8 mouse cellular contexts compared by ENCODE assay signal in the genomic region with DNA sequence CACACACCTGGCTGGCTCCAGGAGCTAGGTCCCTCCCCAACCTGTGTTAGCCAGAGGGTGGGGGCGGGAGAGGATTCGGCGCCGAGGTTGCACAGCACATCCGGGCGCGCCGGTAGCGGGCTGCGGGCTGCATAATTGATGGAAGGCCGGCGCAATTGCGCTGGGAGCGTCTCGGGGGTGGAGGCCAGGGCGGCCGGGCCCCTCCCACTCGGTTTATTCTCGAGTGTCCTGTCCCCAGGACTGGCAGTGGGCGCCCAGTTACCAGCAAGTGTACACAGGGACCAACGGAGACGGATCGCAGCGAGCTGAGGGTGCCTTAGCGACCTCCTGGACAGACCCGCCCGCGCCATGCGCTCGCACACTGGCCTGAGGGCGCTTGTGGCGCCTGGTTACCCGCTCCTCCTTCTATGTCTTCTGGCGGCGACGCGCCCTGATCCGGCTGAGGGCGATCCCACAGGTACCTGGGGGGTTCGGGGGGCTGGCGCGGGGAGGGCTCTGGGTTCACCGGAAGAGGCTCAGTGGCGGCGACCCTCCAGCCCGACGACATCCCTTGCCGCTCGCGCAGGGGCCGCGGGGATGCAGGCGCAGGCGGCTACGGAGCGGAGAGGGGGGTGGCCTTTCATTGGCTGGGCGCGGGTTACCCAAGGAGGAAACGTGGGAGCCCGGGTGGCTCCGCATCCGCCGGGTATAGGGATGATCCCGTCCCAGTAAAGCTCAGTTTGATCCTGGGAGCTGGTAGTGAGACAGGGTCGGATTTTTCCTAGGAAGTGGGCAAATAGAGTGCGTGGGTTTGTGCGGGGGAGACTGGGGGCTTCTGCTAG. TPM values are rescaled to one million over a fixed set of nuclear protein-coding genes. Genes with fewer than 3 reads are reported as not detected.
DNase-seq lines count a peak whose midpoint lies in the region; ATAC-seq lines count a peak whose summit lies in the region.

A gene (minus strand): TSS at position 575 of the 821 bp plus-strand sequence.

- peak within 1 kb of the TSS; percentile 61 for H3K27ac ChIP-seq in forebrain, embryonic 16.5 days (ENCODE audit: low read length)
- peak within 1 kb of the TSS; percentile 85 for H3K27ac ChIP-seq in hindbrain, embryonic 13.5 days

- ATAC-seq in forebrain, embryonic 16.5 days = peak; percentile 95
- ATAC-seq in hindbrain, embryonic 13.5 days (ENCODE audit: low FRiP score) = peak; percentile 92

- peak within 1 kb of the TSS; percentile 91 for H3K4me2 ChIP-seq in forebrain, embryonic 16.5 days (ENCODE audit: low read length)
- peak within 1 kb of the TSS; percentile 66 for H3K4me2 ChIP-seq in hindbrain, embryonic 13.5 days

- DNase-seq in T-cell, adult 2 months (ENCODE audit: low spot score) = peak; percentile 79
- DNase-seq in cerebellum, adult 11-12 months = peak; percentile 86
- DNase-seq in left cerebral cortex, adult 18-20 months (ENCODE audit: low spot score in 2 of 2) = peak; percentile 51 to 61
- DNase-seq in lung, postnatal 25 days (ENCODE audit: low spot score) = peak; percentile 64
- peak; percentile 79 for DNase-seq in retina, embryonic 14.5 days (ENCODE audit: low spot score)
- peak; percentile 87 for DNase-seq in thymus, postnatal 4 days

- peak within 1 kb of the TSS; percentile 89 for H3K4me3 ChIP-seq in forebrain, embryonic 16.5 days (replicated peaks; ENCODE audit: low read length)
- peak within 1 kb of the TSS; percentile 70 for H3K4me3 ChIP-seq in hindbrain, embryonic 13.5 days

- peak within 1 kb of the TSS; percentile 84 for H3K9ac ChIP-seq in forebrain, embryonic 16.5 days (replicated peaks; ENCODE audit: low read depth, low read length)
- H3K9ac ChIP-seq in hindbrain, embryonic 13.5 days = peak within 1 kb of the TSS; percentile 88

- no peaks in the 10 kb centered on the region for H3K9me3 ChIP-seq in forebrain, embryonic 16.5 days (ENCODE audit: control insufficient read depth, low read length)
- no peaks in the 10 kb centered on the region for H3K9me3 ChIP-seq in hindbrain, embryonic 13.5 days

- no peaks in the 10 kb centered on the region for H3K27me3 ChIP-seq in forebrain, embryonic 16.5 days (replicated peaks; ENCODE audit: control insufficient read depth, insufficient read depth, low read length)
- H3K27me3 ChIP-seq in hindbrain, embryonic 13.5 days = no peaks in the 10 kb centered on the region

- peaks cover 5% of the 10 kb centered on the region for H3K4me1 ChIP-seq in forebrain, embryonic 16.5 days (replicated peaks; ENCODE audit: control insufficient read depth, insufficient read depth, low read length)
- peaks cover 28% of the 10 kb centered on the region for H3K4me1 ChIP-seq in hindbrain, embryonic 13.5 days (replicated peaks)

- WGBS in forebrain, embryonic 16.5 days = under 1% methylated on average over 67 of the region's 67 CpGs
- under 1% methylated on average over 67 of the region's 67 CpGs for WGBS in hindbrain, embryonic 13.5 days

- H3K36me3 ChIP-seq in forebrain, embryonic 16.5 days (ENCODE audit: control insufficient read depth, insufficient read depth) = no peaks in the 10 kb centered on the region
- H3K36me3 ChIP-seq in hindbrain, embryonic 13.5 days = no peaks in the 10 kb centered on the region

RNA-seq across cellular contexts. Expression of the gene that starts here (rescaled TPM):
- polyA plus RNA-seq in forebrain, embryonic 16.5 days (2015; fragmentation: Nextera tagmentation; extraction: Ambion mirVana) = 0.39 and 0.40 TPM in 2 replicates
- 0.56 and 0.57 TPM in 2 replicates for polyA plus RNA-seq in hindbrain, embryonic 13.5 days (2015; fragmentation: Nextera tagmentation; extraction: Ambion mirVana)
- 1 to 10 TPM; 1.6 TPM for total RNA-seq in left cerebral cortex, adult 18-20 months (2021)

Comparison
In these comparisons a context has a peak if more than half of its experiments do, and no peak if none do; other contexts are left out.
1. Peak in every context shown above with its lines: DNase-seq, ATAC-seq, H3K4me3 ChIP-seq and H3K27ac ChIP-seq.
2. Peak in ATAC-seq, H3K4me3 ChIP-seq, H3K27ac ChIP-seq, H3K9ac ChIP-seq and H3K4me2 ChIP-seq in forebrain, embryonic 16.5 days; RNA of the gene not detected or under 1 TPM.
3. Peak in ATAC-seq, H3K4me3 ChIP-seq, H3K27ac ChIP-seq, H3K9ac ChIP-seq and H3K4me2 ChIP-seq in hindbrain, embryonic 13.5 days; RNA of the gene not detected or under 1 TPM.